Mouse (Mus musculus): ENCODE results near the gene Ccdc149.

DNA sequence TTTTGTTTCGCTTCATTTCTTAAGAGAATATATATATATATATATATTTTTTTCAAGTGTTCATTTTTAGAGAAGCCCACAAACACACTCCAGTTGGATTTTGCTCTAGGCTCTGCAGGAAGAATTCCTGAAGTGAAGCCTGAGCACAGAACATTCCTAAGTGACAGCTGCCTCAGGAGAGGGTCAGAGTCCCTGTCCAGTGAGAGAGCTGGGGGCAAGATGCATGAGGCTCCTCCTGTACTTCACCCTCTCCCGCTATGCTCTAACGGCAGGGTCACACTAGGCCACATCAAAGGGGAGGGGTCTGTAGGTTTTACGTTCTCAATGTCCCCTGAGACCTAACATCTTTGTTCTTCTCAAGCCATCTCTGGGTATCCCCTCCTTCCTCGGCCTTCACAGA, 106.8 kb downstream of the Ccdc149 start:
- no peak for TF ChIP-seq CTCF (IDR thresholded peaks at IDR 0.05 in 2 of 3, conservative IDR thresholded peaks at IDR 0.05 in 1 of 3; ENCODE audit: control insufficient read depth in 1 of 3, insufficient read depth in 1 of 3, low read depth in 2 of 3, low read length in 3 of 3, poor library complexity in 1 of 3, severe bottlenecking in 1 of 3)
- TF ChIP-seq SMC3 (IDR thresholded peaks at IDR 0.05; ENCODE audit: low read depth, low read length): no peak
- no peak for TF ChIP-seq POLR2A (IDR thresholded peaks at IDR 0.05; ENCODE audit: control insufficient read depth in 1 of 2, insufficient read depth in 1 of 2, low read depth in 1 of 2, low read length in 2 of 2, poor library complexity in 1 of 2)
- TF ChIP-seq KAT2A (conservative IDR thresholded peaks at IDR 0.05; ENCODE audit: low read depth, low read length): no peak
- TF ChIP-seq TCF12 (IDR thresholded peaks at IDR 0.05; ENCODE audit: low read depth, low read length): no peak
- TF ChIP-seq ZC3H11A (IDR thresholded peaks at IDR 0.05; ENCODE audit: low read depth, low read length): no peak
- TF ChIP-seq E2F4 (IDR thresholded peaks at IDR 0.05; ENCODE audit: borderline replicate concordance, low read depth, low read length): no peak
- TF ChIP-seq CHD2 (IDR thresholded peaks at IDR 0.05; ENCODE audit: low read length): no peak
- TF ChIP-seq EP300 (IDR thresholded peaks at IDR 0.05; ENCODE audit: low read depth in 1 of 2, low read length in 2 of 2): no peak
- TF ChIP-seq ELF1 (IDR thresholded peaks at IDR 0.05; ENCODE audit: low read depth, low read length): no peak
- no peak for TF ChIP-seq ZNF384 (IDR thresholded peaks at IDR 0.05; ENCODE audit: low read depth, low read length)

Measured in MEL (cell line).